Mouse (Mus musculus): ENCODE results near the gene Atp2a2.

GRCm38 (mm10) chr5:122415465-122415864 lies 86.6 kb downstream of the Atp2a2 start:
- no peak for TF ChIP-seq CTCF (IDR thresholded peaks at IDR 0.05; ENCODE audit: low read depth)
- TF ChIP-seq EP300 (IDR thresholded peaks at IDR 0.05; ENCODE audit: low read depth): no peak
